Mouse (Mus musculus): ENCODE results near the gene Pip4k2c. TPM values are rescaled to one million over a fixed set of nuclear protein-coding genes. Genes with fewer than 3 reads are reported as not detected.

Gene Pip4k2c
- polyA plus RNA-seq, 1 experiment from 2014 or later = 17.0 TPM

- no peaks in the 10 kb centered on the region for H3K9me3 ChIP-seq
- 67% methylated on average over 8 of the region's 8 CpGs for WGBS
- no peak overlapping the region for H3K27ac ChIP-seq (replicated peaks)
- 0 out of 2 replicates have a peak, but pooled peaks cover 2% of the 10 kb centered on the region for H3K4me1 ChIP-seq
- H3K4me3 ChIP-seq = no peak overlapping the region
- no peak for ATAC-seq (ENCODE audit: low FRiP score, low read depth)
- H3K27me3 ChIP-seq = peaks cover 14% of the 10 kb centered on the region; the same call in 1 of the 2 replicates
- H3K9ac ChIP-seq (replicated peaks) = no peak overlapping the region
- H3K4me2 ChIP-seq (replicated peaks) = no peak overlapping the region
- H3K36me3 ChIP-seq = peaks cover 21% of the 10 kb centered on the region
These were observed 15.0 kb upstream of the Pip4k2c start for GRCm38 (mm10) chr10:127226318-127226895.

- Histone ChIP-seq H3K9ac (replicated peaks) (no peak overlapping the region), H3K4me1 (0 out of 2 replicates have a peak, but pooled peaks cover 2% of the 10 kb centered on the region), H3K4me2 (replicated peaks) (no peak overlapping the region), H3K27ac (replicated peaks) (no peak overlapping the region), H3K27me3 (peaks cover 14% of the 10 kb centered on the region; the same call in 1 of the 2 replicates), H3K9me3 (no peaks in the 10 kb centered on the region), H3K4me3 (no peak overlapping the region), H3K36me3 (peaks cover 20% of the 10 kb centered on the region)
- no peak for ATAC-seq (ENCODE audit: low FRiP score, low read depth)
- 36% methylated on average over 10 of the region's 10 CpGs for WGBS
These were observed 14.3 kb upstream of the Pip4k2c start for GRCm38 (mm10) chr10:127225732-127226131.

- Histone ChIP-seq H3K4me2 (replicated peaks) (no peak overlapping the region), H3K36me3 (peaks cover 15% of the 10 kb centered on the region), H3K4me1 (0 out of 2 replicates have a peak, but pooled peaks cover 2% of the 10 kb centered on the region), H3K4me3 (no peak overlapping the region), H3K27me3 (peaks cover 14% of the 10 kb centered on the region; the same call in 1 of the 2 replicates), H3K27ac (replicated peaks) (no peak overlapping the region), H3K9me3 (no peaks in the 10 kb centered on the region), H3K9ac (replicated peaks) (no peak overlapping the region)
- no peak for ATAC-seq (ENCODE audit: low FRiP score, low read depth)
- 20% methylated on average over 6 of the region's 6 CpGs for WGBS
These were observed 13.8 kb upstream of the Pip4k2c start for GRCm38 (mm10) chr10:127225213-127225612.

- H3K4me2 ChIP-seq (replicated peaks) = no peak overlapping the region
- no peaks in the 10 kb centered on the region for H3K27me3 ChIP-seq
- no peaks in the 10 kb centered on the region for H3K4me1 ChIP-seq
- H3K36me3 ChIP-seq = no peaks in the 10 kb centered on the region
- no peaks in the 10 kb centered on the region for H3K9me3 ChIP-seq
- no peak for ATAC-seq (ENCODE audit: low FRiP score, low read depth)
- 88% methylated on average over 2 of the region's 2 CpGs for WGBS
- no peak overlapping the region for H3K4me3 ChIP-seq
- no peak overlapping the region for H3K27ac ChIP-seq (replicated peaks)
- H3K9ac ChIP-seq (replicated peaks) = no peak overlapping the region
These were observed 7.0 kb upstream of the Pip4k2c start for GRCm38 (mm10) chr10:127218339-127218738.

- no peak overlapping the region for H3K4me3 ChIP-seq
- H3K9ac ChIP-seq (replicated peaks) = no peak overlapping the region
- no peaks in the 10 kb centered on the region for H3K4me1 ChIP-seq
- H3K36me3 ChIP-seq = no peaks in the 10 kb centered on the region
- no peak overlapping the region for H3K4me2 ChIP-seq (replicated peaks)
- H3K27ac ChIP-seq (replicated peaks) = no peak overlapping the region
- no peaks in the 10 kb centered on the region for H3K27me3 ChIP-seq
- ATAC-seq (ENCODE audit: low FRiP score, low read depth) = no peak
- no peaks in the 10 kb centered on the region for H3K9me3 ChIP-seq
These were observed 5.8 kb upstream of the Pip4k2c start for GRCm38 (mm10) chr10:127217177-127217576.

GRCm38 (mm10) chr10:127216456-127216855 is 5.1 kb upstream of the Pip4k2c start:
- Histone ChIP-seq H3K27me3 (no peaks in the 10 kb centered on the region), H3K4me1 (no peaks in the 10 kb centered on the region), H3K36me3 (no peaks in the 10 kb centered on the region), H3K4me2 (replicated peaks) (no peak overlapping the region), H3K9ac (replicated peaks) (no peak overlapping the region), H3K27ac (replicated peaks) (no peak overlapping the region), H3K9me3 (no peaks in the 10 kb centered on the region), H3K4me3 (no peak overlapping the region)
- whole genome bisulfite sequencing = 94% methylated on average over 11 of the region's 11 CpGs
- ATAC-seq (ENCODE audit: low FRiP score, low read depth) = no peak

GRCm38 (mm10) chr10:127214422-127214803 is 3.0 kb upstream of the Pip4k2c start:
- Histone ChIP-seq H3K27me3 (no peaks in the 10 kb centered on the region), H3K4me1 (peaks cover 16% of the 10 kb centered on the region), H3K9ac (replicated peaks) (no peak overlapping the region), H3K9me3 (no peaks in the 10 kb centered on the region), H3K4me2 (replicated peaks) (no peak overlapping the region), H3K36me3 (no peaks in the 10 kb centered on the region), H3K4me3 (no peak overlapping the region), H3K27ac (replicated peaks) (no peak overlapping the region)
- no peak for ATAC-seq (ENCODE audit: low FRiP score, low read depth)
- 69% methylated on average over 1 of the region's 1 CpGs for WGBS

GRCm38 (mm10) chr10:127213704-127214421 is 2.5 kb upstream of the Pip4k2c start:
- Histone ChIP-seq H3K36me3 (no peaks in the 10 kb centered on the region), H3K4me1 (peaks cover 16% of the 10 kb centered on the region), H3K4me2 (replicated peaks) (no peak overlapping the region), H3K4me3 (no peak overlapping the region), H3K27ac (replicated peaks) (no peak overlapping the region), H3K9ac (replicated peaks) (no peak overlapping the region), H3K9me3 (no peaks in the 10 kb centered on the region), H3K27me3 (no peaks in the 10 kb centered on the region)
- WGBS = 86% methylated on average over 13 of the region's 13 CpGs
- no peak for ATAC-seq (ENCODE audit: low FRiP score, low read depth)

GRCm38 (mm10) chr10:127213272-127213671 is 1.9 kb upstream of the Pip4k2c start:
- H3K27ac ChIP-seq (replicated peaks) = no peak overlapping the region
- H3K4me2 ChIP-seq (replicated peaks) = no peak overlapping the region
- H3K36me3 ChIP-seq = peaks cover 5% of the 10 kb centered on the region; the same call in 1 of the 2 replicates
- peaks cover 16% of the 10 kb centered on the region for H3K4me1 ChIP-seq
- no peak overlapping the region for H3K9ac ChIP-seq (replicated peaks)
- no peaks in the 10 kb centered on the region for H3K27me3 ChIP-seq
- WGBS = 93% methylated on average over 8 of the region's 8 CpGs
- H3K4me3 ChIP-seq = no peak overlapping the region
- no peaks in the 10 kb centered on the region for H3K9me3 ChIP-seq
- no peak for ATAC-seq (ENCODE audit: low FRiP score, low read depth)

GRCm38 (mm10) chr10:127210961-127211405 is 402 bp downstream of the Pip4k2c start:
- Histone ChIP-seq H3K9ac (replicated peaks) (peak overlapping the region; percentile 79), H3K4me3 (peak overlapping the region; percentile 89), H3K27me3 (no peaks in the 10 kb centered on the region), H3K4me1 (peaks cover 16% of the 10 kb centered on the region), H3K36me3 (peaks cover 25% of the 10 kb centered on the region), H3K4me2 (replicated peaks) (peak overlapping the region; percentile 91), H3K9me3 (no peaks in the 10 kb centered on the region), H3K27ac (replicated peaks) (no peak overlapping the region; the same call in 1 of the 2 replicates)
- under 1% methylated on average over 25 of the region's 25 CpGs for WGBS
- ATAC-seq (ENCODE audit: low FRiP score, low read depth) = peak; percentile 69

- H3K36me3 ChIP-seq = peaks cover 34% of the 10 kb centered on the region
- no peak for ATAC-seq (ENCODE audit: low FRiP score, low read depth)
- H3K9me3 ChIP-seq = no peaks in the 10 kb centered on the region
- no peak overlapping the region for H3K27ac ChIP-seq (replicated peaks)
- H3K27me3 ChIP-seq = no peaks in the 10 kb centered on the region
- peak overlapping the region; percentile 89; the same call in 1 of the 2 replicates for H3K4me3 ChIP-seq
- 0 out of 2 replicates have a peak overlapping the region, but pooled peaks have one; percentile 8 for H3K9ac ChIP-seq (replicated peaks)
- WGBS = 90% methylated on average over 13 of the region's 13 CpGs
- peaks cover 16% of the 10 kb centered on the region for H3K4me1 ChIP-seq
- peak overlapping the region; percentile 91 for H3K4me2 ChIP-seq (replicated peaks)
These were observed 1.3 kb downstream of the Pip4k2c start for GRCm38 (mm10) chr10:127209928-127210570.

- H3K9ac ChIP-seq (replicated peaks) = no peak overlapping the region
- no peak overlapping the region for H3K4me2 ChIP-seq (replicated peaks)
- H3K27me3 ChIP-seq = no peaks in the 10 kb centered on the region
- H3K9me3 ChIP-seq = no peaks in the 10 kb centered on the region
- no peak for ATAC-seq (ENCODE audit: low FRiP score, low read depth)
- peaks cover 16% of the 10 kb centered on the region for H3K4me1 ChIP-seq
- no peak overlapping the region for H3K27ac ChIP-seq (replicated peaks)
- peaks cover 45% of the 10 kb centered on the region for H3K36me3 ChIP-seq
- no peak overlapping the region for H3K4me3 ChIP-seq
- WGBS = 86% methylated on average over 4 of the region's 4 CpGs
These were observed 2.5 kb downstream of the Pip4k2c start for GRCm38 (mm10) chr10:127208921-127209320.
